Mouse (Mus musculus) cerebellum, adult 11 months (tissue): ENCODE measurements at regions not wholly inside any gene's neighbourhood (a gene's known extent, or its start where the extent isn't known, plus 50 kb on each side); places are given as distances from the start of the nearest gene placed in this dataset.

ENCODE experiments used
- DNase-seq: peaks from one replicate; pipeline ENCODE4 v3.0.0; 2022

DNA sequence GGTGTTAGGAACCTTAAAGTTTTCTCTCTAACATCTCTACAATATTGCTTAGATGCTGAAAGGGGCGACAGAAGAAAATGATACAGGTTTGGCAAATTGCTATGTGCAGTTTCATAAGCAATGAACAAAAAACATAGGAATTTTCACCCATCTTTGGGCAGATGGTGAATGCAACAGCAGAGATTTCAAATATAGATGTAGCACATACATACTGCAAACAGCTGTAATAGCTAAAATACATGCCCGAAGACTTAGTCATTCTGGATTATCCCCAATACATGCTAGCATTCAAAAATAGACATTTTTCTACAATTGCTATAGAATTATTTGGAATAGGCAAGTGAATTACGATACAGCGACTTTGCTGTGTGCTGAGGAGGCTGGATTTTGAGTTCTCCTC is 544.1 kb downstream of the D3Ertd751e start:
- no peak for DNase-seq

DNA sequence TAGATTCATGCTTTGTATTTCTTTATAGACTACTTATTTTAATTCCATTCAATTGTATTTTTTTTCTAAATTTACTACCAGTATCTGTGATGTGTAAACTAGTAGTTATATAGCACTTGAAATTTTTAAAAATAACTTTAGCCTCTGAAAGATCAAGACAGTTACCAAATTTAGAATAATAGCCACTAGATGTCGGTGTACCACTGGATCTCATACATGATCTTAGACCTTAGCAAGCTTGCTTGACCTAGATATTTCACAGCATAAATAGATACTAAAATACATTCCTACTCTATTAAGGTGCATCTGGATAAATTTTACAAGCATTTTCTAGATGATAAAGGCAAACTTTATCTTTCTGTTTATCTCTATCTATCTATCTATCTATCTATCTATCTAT is 570.0 kb downstream of the D3Ertd751e start:
- DNase-seq = no peak

DNA sequence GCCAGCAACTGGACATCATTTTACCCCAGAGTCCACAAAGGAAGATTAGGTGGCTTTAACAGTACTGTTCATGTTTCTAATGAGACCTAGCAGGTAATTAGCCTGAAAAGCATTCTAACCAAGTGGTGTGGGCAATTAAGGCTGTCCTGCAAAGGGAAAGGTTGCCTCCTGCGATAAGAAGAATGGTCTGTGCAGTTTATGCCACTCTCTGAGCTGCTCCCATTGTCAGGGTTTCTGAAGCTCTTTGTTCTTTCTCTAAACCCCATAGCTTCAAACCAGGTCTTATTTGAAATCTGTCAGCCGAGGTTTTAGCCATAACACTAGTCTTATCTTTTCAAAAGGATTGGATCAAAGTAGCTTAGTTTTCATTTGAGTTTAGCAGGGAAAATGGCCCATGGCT is 585.3 kb downstream of the D3Ertd751e start:
- no peak for DNase-seq

DNA sequence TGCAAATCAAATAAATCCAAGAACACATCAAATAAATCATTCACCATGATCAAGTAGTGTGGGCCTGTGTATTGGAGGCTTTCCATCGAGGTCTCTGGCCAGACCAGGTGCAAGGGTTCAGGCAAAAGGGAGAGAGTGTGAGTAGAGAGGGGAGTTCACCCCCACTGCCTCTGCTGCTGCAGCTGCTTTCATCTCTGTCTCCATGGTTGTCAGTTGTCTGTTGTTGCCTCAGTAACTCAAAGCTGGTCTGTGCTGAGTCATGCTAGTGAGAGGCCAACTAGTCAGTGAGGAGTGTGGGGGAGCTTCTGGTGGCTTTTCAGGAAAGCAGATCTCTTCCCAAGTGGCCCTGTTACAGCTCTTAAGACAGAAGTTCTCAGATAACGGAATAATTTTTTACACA is 600.4 kb downstream of the D3Ertd751e start:
- no peak for DNase-seq

DNA sequence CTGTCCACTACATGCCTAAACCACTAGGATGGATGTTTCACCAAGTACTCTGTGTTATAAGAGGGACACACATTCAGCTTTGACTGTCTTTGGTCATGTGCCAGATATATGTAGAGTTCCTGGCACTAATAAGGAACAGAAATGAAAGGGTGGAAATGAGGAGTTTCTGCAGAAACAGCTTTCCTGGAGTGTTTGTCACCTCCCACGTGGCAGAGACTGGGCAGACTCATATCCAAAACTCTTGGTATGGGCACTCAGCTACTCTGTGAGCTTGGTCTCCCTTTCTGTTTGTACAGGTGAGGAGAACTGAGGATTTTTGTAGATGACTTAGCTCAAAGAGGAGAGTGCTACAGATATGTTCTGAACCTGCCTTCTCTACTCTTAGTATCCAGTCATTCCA is 634.4 kb downstream of the D3Ertd751e start:
- DNase-seq = no peak

DNA sequence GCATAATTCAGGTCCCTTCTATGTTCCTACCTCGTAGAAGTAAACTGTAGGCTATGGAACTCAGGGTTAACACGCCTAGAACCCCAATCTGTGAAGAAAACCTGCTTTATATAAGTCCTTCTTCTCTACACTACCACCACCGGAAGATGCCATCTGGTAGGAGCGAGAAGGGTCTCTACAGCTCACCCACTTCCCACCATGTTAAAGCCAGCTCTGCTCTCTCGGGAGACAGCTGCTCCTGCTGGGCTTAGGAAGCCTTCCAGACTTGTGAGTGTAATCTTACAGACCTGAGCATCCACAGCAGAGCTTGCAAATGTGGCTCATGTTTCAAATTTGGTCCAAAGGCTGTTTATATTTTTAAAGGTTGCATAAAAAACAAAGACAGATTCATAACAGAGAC is 639.7 kb downstream of the D3Ertd751e start:
- peak; percentile 26 for DNase-seq

DNA sequence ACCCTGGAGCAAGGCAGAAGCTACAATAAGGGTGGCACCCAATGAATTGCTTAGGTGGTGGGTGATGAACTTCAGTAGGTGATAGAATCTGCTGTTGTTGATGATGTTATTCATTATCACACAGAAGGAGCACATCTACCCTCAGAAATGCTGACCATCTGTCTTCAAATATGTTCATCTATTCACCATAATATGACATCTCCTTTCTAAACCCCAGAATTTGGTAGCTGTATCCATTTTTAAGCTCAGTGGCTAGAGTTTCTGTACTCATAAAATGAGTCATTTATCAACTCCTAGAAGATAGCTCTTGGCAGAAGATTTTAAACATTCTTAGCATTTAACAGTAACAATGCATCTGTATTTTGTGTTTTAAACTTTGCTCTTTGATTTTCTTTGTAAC is 660.3 kb downstream of the D3Ertd751e start:
- no peak for DNase-seq

DNA sequence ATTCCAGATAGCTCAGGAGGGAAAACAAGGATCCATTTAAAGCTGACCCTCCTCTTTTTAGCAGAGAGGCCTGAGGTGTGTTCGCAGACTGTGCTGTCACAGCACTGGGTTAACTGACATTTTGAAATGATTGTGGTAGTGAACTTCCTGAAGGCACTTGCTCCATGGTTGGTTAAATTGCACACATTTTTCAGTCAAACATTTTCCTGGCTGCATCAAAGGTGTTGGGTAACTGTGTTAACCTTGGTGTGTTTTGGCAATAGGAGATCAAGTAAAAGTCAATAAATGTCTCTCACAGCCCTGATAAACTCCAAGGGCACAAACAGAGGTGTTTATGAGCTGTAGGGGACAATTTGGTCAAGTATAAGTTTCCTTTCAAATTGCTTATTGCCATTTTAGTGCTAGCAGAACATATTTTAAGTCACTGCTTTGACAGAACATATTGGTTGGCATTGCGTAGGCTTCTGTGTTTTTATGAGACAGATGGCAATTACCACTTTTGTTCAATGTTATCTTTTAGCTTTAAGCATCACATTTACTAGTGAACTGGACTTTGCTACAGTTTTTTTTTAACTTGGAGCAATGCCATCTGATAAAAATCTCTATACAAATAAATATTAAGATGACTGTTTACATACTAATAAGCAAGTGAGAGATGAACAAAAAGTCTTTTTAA is 666.7 kb downstream of the D3Ertd751e start:
- no peak for DNase-seq

DNA sequence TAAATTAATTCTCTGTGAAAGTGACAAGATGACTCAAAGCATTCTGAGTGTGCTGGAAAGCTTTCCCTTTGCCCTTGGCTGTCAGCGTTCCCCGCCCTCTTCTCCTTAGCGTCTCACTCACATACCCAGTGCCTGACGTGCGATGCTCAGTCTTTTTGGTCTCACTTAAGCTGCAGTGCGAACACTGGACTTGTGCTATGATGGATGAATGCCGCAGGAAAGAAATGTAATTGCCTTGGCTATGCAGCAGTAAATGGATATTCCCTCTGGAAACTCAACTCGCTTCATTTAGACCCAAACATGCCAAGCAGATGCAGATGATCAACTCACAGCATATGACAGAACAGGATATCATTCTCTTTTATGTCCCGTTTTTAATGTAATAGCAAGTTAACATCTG is 685.0 kb downstream of the D3Ertd751e start:
- DNase-seq = no peak

DNA sequence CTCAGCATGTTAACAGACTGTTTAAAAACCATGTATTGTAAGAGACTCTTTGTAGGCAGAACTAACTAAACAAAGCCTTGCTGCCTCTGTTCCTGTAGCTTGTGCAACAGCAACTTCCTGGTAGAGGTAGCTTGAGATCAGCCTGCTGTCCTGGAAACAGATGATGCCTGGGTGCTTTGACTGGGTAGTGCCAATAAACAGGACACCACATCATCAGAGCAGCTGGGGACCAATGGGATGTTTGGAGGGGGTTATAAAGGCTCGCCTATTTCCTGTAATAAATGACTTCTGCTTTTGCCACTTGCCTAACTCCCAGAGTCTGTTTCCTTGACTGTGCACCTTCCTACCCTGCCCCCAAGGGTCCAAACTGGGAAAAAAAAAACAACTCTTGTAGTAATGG is 707.2 kb downstream of the D3Ertd751e start:
- no peak for DNase-seq

DNA sequence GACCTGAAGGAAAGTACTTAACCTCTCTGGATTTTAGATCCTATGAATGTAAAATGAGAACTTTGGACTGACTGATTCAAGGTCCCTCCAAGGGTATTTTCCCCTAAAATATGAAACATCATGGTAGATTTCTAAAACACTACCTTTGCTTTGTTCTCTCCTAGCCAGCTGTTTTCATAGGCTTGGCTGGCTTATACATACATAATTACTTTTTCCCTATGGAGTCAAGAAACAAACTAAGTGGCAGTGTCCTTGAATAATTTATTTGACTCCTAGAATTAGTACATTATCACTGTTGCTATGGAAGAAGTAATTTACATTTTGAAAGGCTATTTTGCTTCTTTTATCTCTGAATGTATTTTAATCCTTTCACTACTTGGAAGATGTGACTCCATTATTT is 721.9 kb downstream of the D3Ertd751e start:
- no peak for DNase-seq

DNA sequence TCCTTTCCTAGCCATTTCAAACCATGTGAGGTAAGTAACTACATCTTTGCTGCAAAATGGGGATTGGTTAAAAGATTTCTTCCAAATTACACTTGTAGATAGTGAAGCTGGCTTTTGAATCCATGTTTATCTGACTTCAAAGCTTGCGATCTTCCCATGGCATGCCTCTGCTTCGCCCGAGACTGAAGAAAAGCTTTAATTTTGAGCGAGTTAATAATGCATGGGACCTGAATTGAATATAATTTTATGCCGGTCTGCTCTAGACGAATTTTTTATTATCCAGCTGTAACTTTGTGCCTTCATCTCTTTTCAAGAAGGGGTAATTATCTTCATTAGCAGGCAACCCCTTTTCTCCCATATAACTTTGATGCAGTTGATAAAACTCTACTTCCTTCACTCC is 724.7 kb downstream of the D3Ertd751e start:
- DNase-seq = no peak

DNA sequence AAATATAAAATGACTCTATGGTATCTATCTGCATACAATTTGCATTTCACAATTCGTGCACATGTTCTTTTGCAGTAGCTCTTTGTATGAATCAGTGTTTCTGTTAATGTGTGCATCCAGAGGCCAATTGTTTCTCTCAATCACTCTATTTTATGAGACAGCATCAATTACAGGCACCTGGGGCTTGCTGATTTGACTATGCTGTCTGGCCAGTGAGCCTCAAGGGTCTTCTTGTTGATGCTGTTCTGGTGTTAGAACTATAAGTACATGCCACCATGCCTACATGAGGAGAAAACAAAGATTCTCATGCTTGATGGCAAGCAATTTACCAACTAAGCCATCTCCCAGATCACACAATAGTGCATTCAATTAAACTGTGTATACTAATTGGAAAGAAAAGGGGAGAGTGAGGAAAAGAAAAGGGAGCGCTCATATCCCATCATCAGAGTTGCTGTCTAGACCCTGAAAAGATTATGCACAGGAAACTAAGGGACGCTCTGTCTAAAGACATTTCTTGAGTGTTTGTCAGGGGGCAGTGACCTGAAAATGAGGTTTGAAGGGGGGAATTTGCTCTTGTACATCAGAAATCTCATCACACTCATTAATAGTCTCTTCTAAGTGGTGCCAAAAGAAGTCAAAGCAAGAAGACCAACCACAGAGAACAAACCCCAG is 772.6 kb downstream of the D3Ertd751e start:
- DNase-seq = no peak

DNA sequence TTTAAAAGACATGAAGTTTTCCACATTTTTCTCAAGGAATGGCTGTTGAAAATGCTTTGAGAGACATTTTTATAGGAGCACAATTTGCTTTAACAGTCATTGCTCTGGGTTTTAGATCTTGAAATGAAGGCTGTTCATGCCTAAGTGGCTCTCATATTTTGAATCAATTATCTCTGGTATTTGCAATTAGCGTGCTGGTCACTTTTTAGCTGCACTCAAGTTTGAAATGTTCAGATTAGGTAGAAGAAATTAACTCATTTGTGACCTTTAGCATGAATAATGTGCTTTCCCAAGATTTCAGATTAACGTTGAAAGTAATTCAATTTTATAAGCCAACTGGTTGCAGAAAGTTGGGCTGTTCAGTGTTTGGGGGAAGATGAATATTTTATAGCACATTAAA is 773.9 kb downstream of the D3Ertd751e start:
- no peak for DNase-seq

DNA sequence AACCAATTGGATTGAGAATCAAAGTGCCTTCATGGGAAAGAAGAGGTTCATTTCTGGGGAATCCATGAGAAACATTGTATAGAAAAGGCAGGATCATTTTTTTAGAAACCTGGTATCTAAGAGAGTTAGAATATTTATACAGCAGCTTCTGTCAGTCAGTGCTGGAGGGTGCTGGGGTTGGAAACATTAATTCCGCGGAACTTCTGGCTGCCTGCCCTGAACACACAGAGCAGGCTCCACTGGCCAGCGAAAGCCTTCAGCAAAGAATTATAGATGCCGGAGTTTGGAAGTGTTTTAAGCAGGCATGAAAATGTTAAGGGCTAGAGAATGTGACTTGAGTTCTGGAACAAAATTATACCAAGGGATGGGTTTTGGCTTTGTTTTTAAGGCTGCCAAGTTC is 789.0 kb downstream of the D3Ertd751e start:
- DNase-seq = no peak

DNA sequence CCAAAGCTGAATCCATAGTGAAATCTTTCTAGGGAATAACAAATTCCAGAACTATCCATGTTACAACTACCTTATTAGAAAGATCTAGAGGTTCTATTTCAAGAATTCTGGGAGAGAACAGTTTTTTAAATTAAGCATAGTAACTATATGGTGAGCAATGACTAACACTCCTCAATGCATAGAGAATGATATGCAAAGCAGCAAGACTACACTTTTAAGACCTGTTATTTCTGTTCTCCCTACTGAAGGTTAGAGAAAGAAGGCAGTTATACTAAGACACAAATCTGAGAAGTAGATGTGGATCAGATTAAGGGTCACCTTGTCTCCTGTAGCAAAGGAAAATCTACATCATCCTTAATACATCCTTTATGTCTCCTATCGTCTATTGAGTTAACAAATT is 824.3 kb downstream of the D3Ertd751e start:
- no peak for DNase-seq

DNA sequence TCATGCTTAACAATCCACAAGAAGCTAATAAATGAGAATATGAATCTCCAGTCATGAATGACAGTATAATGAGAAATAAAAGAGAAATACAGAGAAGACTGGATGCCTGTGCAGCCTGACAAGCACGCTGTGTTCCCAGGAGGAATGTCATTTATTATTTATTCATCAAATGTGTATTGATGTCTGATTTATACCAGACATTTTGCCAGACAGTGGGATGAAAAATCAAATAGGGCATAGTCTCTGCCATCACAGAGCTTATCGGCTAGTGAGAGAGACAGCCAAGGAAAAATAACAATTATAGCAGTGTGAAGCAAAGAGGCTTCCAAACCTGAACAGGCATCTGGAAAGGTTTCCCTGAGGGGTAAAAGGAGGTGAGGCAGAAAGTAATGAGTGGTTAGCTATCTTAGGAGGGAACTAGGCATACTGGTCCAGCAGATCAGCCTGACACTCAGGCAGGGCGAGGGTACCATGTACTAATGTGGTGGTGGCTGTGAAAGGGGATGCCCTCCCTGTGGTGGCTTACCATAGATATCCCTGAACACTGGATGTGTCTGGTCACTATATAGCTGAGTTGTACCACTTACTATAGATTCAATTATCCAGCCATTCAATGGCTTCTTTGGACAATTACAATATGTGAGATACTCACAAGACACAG is 828.1 kb downstream of the D3Ertd751e start:
- DNase-seq = no peak

DNA sequence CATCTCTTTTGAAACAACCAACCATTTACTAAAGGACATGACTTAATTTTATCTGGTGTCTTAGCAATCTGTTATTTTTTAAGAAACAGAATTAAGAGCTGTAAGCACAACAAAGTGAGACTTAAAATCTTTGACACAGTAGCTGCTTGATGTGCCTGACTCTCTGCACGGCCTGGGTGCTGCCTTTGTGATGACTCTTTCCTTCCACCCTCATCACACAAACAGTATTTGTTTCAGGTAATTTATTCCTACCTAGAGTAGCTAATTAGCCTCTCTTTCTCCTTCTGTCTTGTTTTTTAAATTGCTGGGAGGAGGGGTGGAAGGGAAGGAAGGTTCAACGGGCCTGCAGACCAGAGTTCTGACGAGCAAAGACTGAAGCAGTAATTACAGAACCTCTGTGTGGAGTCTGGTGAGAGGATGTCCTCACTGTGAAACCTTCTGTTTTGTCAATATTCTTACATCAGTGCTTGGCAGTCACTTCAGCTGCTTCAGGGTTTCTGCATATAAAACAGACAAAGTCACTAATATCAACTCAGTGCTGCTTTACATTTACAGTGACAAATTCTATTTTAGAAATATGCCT is 829.6 kb downstream of the D3Ertd751e start:
- DNase-seq = no peak

DNA sequence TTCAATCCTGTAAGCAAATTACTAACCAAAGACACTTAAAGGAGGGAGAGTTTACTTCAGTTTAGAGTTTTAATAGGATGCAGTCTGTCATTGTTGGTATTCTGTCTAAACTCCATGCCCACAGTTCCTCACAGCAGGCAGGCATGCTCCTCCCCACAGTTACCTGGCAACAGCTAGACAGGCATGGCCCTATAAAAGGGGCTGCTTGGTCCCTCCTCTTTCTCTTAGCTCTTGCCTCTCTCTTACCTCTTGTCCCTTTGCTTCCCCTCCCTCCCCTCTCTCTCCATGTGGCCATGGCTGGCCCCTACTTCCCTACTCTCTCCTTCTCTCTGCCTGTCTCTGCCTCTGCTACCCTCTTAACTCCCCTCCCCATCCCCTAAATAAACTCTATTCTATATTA is 830.7 kb downstream of the D3Ertd751e start:
- DNase-seq = no peak

DNA sequence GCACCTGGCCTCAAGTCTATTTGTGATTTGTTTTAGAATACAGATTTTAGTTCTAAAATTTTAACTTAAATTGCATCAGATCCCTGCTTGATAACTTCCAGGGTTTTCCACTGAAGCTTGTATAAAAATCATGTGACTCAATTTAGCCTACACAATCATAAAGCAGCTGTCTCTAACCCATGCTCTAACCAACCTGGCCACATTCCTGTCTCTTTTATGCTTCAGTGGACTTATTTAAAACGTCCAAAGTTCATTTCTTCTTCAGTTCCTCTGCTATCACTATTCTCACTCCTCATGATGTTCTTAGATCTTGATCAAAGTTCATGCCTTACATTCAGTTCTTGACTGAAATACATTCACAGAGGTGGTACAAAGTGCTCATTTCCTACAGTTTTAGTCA is 839.9 kb downstream of the D3Ertd751e start:
- no peak for DNase-seq

DNA sequence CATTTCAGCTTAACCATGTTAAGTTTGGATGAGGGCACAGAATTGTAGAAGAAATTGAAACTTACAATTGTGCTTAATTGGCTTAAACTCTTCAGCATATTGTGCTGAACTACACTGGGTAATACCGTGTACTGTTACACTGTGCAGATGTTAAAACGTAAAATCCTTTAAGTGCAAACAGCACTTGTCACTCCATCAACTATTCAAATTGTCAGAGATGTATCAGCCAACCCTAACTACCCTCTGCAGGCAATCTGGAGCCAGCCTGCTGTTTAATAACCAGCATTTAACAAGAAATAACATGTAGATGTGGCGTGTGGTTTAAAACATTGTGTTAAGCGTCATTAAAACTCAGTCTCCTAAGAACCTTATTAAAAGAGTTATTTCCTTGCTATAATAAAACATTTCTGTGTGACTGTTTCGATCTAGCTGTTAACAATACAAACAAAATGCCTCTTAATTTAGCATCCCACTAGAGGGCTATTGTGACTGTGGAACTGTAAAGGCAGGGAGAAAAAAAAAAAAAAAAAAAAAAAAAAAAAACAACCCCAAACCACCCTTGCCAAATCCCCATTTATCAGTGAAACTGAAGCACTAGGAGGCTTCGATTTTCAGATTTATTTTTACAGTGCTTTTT is 845.0 kb downstream of the D3Ertd751e start:
- no peak for DNase-seq

DNA sequence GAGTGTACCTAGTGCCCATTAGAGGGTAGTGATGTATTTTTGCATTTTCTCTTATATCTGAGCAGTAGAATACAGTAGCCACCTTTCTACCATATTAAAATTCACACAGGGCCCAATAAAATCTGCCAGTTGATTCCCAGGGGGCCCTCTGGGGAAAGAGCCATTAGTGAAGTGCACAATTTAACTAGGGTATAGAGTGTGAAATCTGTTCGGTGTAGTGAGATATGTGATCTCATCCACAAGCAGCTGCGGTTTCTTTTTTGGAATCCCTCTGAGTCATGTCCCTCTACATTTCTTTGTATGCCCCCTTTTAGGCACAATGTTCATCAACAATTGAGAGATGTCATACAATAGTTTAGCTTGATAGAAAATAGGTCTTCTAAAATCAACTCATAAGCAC is 847.1 kb downstream of the D3Ertd751e start:
- no peak for DNase-seq

DNA sequence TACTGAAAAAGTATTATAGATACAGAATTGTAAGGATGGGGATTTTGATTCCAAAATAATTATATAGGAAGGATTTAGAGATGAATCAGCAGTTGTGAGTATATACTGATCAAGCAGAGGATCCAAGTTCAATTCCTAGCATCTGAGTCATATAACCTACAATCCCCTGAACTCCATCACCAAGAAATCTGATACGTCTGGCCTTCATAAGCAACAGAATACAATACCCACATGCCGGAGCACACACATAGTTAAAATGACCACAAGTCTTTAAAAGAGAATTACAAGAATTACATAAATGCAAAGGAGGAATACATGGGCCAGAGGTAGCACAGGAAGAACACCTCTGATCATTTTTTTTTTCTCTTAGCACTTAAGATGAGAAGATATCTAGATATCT is 847.7 kb downstream of the D3Ertd751e start:
- DNase-seq = no peak
